Mouse (Mus musculus) thymus, adult 2 months (tissue): ENCODE results near the gene Tmem185a. TPM values are rescaled to one million over a fixed set of nuclear protein-coding genes. Genes with fewer than 3 reads are reported as not detected.
"Not testable (repeated sequence)": the region's sequence is repeated elsewhere in the genome, so short reads cannot be mapped to it uniquely, and the experiment has no call there.

Experiments used
- DNase-seq: peaks from one replicate; pipeline ENCODE4 v3.0.0; 2021
- H3K27ac ChIP-seq: fragments of 200-500 bp; 2 replicates; pipeline ENCODE4 v1.5.1; 2012; ENCODE audit warnings: low read length, control low read depth; ENCODE audit not compliant: control insufficient read depth, insufficient read depth
- H3K27me3 ChIP-seq: fragments of 200-500 bp; 2 replicates; pipeline ENCODE4 v1.6.1; 2012; ENCODE audit warnings: mild to moderate bottlenecking, low read length, moderate library complexity, mixed read lengths; ENCODE audit not compliant: control insufficient read depth, insufficient read depth
- H3K36me3 ChIP-seq: fragments of 200-500 bp; 2 replicates; pipeline ENCODE4 v1.6.1; 2012; ENCODE audit warnings: mild to moderate bottlenecking, low read length, moderate library complexity; ENCODE audit not compliant: control insufficient read depth, insufficient read depth
- H3K4me1 ChIP-seq: fragments of 200-500 bp; replicated peaks from 2 replicates; pipeline ENCODE4 v1.6.1; 2012; ENCODE audit warnings: low read length; ENCODE audit not compliant: control insufficient read depth, insufficient read depth
- H3K4me3 ChIP-seq: fragments of 200-500 bp; 2 replicates; pipeline ENCODE4 v1.5.1; 2012; ENCODE audit warnings: mild to moderate bottlenecking, low read length, control low read depth, moderate library complexity; ENCODE audit not compliant: control insufficient read depth, insufficient read depth
- CTCF ChIP-seq: fragments of 200-500 bp; IDR thresholded peaks from 2 replicates; pipeline ENCODE4 v1.5.1; 2012; ENCODE audit warnings: mild to moderate bottlenecking, control low read depth, low read length, moderate library complexity, borderline replicate concordance; ENCODE audit not compliant: control insufficient read depth, poor library complexity, insufficient read depth; ENCODE audit errors: extremely low read depth
- POLR2A ChIP-seq: fragments of 200-500 bp; IDR thresholded peaks from 2 replicates; pipeline ENCODE4 v1.6.1; 2012; ENCODE audit warnings: mild to moderate bottlenecking, low read length, control low read depth, moderate library complexity; ENCODE audit not compliant: control insufficient read depth, poor library complexity, insufficient read depth; ENCODE audit errors: extremely low read depth
- WGBS: fragments of 180-500 bp; shearing (Covaris S2); methylation state at CpG from one replicate; pipeline ENCODE4 v1.1.7; 2018; 5-methylcytosine and 5-hydroxymethylcytosine counted together
- polyA plus RNA-seq: library from polyadenylated mRNA; depleted of rRNA; stranded (reverse); fragments of >200 nt; gene quantifications from 2 replicates; pipeline ENCODE4 v1.2.3, GENCODE M21; 2012; rRNA removed

Tmem185a gene
- polyA plus RNA-seq, 1 experiment, result 28.1 TPM

- DNase-seq, result no peak
- TF ChIP-seq CTCF (no peak), POLR2A (no peak)
- 97% methylated on average over 2 of the region's 2 CpGs for WGBS
- Histone ChIP-seq H3K27ac (no peak overlapping the region), H3K36me3 (no peaks in the 10 kb centered on the region), H3K27me3 (no peaks in the 10 kb centered on the region), H3K4me3 (no peak overlapping the region), H3K4me1 (no peaks in the 10 kb centered on the region)
These were observed 11.5 kb downstream of the Tmem185a start for GRCm38 (mm10) chrX:70465489-70465888.

DNA sequence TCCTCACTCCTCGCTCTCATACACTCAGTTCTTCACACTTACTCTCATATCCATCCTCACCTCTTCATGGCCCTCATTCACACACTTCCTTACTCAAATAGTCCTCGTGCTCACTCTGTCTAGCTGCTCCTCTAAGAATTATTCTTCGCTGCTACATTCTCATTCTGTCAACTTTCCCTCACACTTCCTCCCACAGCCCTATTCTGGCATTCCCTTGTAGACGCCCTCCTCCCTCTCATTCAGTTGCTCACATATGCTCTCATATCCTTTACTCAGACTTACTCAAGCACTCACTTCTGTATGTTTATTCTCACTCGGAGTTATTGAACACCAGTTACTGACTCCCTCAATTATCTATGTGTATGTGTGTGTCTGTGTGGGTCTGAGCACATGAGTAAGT lies 13.4 kb downstream of the Tmem185a start:
- Histone ChIP-seq H3K36me3 (no peaks in the 10 kb centered on the region), H3K27ac (no peak overlapping the region), H3K4me1 (no peaks in the 10 kb centered on the region), H3K27me3 (no peaks in the 10 kb centered on the region), H3K4me3 (no peak overlapping the region)
- DNase-seq, result no peak
- TF ChIP-seq CTCF, result no peak
- TF ChIP-seq POLR2A, result no peak
- WGBS, result 91% methylated on average over 5 of the region's 5 CpGs

- not testable (repeated sequence) for H3K27me3 ChIP-seq, H3K4me1 ChIP-seq, DNase-seq, H3K36me3 ChIP-seq, H3K4me3 ChIP-seq, H3K27ac ChIP-seq
- WGBS, result no CpG with 5 or more reads among the region's 1 CpGs
These were observed 24.6 kb downstream of the Tmem185a start for GRCm38 (mm10) chrX:70452359-70452758.

- DNase-seq, H3K27me3 ChIP-seq: not testable (repeated sequence)
- 17% methylated on average over 3 of the region's 3 CpGs for WGBS
These were observed 51.5 kb downstream of the Tmem185a start for GRCm38 (mm10) chrX:70425473-70425872.

More at GRCm38 (mm10) chrX:70425473-70425872, 51.5 kb downstream of the Tmem185a start:
- not testable (repeated sequence) for H3K4me3 ChIP-seq, H3K36me3 ChIP-seq, H3K4me1 ChIP-seq, H3K27ac ChIP-seq

Other genes with a start within 250 kb of the Tmem185a start
- 19.4 and 21.6 TPM in 2 replicates for gene Ids, start 112.1 kb downstream of the Tmem185a start, polyA plus RNA-seq
- 5.7 and 6.9 TPM in 2 replicates for gene 1110012L19Rik, start 91.3 kb downstream of the Tmem185a start, polyA plus RNA-seq